Mouse (Mus musculus) embryonic facial prominence, embryonic 11.5 days (tissue): ENCODE data around the gene Cped1. TPM values are rescaled to one million over a fixed set of nuclear protein-coding genes. Genes with fewer than 3 reads are reported as not detected.
A peak's percentile ranks its signal among the peaks of the same experiment; 100 is the strongest.

Experiments used
- ATAC-seq: fragments of 200-750 bp; cut with Nextera tagmentation; replicated peaks from 2 replicates; pipeline ENCODE4 v1.8.0; 2017; ENCODE audit warnings: low read depth; ENCODE audit not compliant: insufficient number of reproducible peaks, low FRiP score, low TSS enrichment
- DNase-seq: peaks from one replicate; pipeline ENCODE4 v3.0.0-alpha.2; 2015; ENCODE audit warnings: low spot score
- H3K27ac ChIP-seq: fragments of 300-500 bp; sonication (generic); replicated peaks from 2 replicates; pipeline ENCODE4 v1.5.1; 2014; ENCODE audit warnings: mild to moderate bottlenecking, low read depth, low read length, control low read depth
- H3K27me3 ChIP-seq: fragments of 300-500 bp; sonication (generic); 2 replicates; pipeline ENCODE4 v1.6.1; 2014; ENCODE audit warnings: mild to moderate bottlenecking, low read length, moderate library complexity, mixed read lengths; ENCODE audit not compliant: control insufficient read depth, insufficient read depth
- H3K36me3 ChIP-seq: fragments of 300-500 bp; sonication (generic); replicated peaks from 2 replicates; pipeline ENCODE4 v1.6.1; 2014; ENCODE audit warnings: low read depth, mild to moderate bottlenecking, low read length, moderate library complexity, mixed read lengths; ENCODE audit not compliant: control insufficient read depth, insufficient read depth
- H3K4me1 ChIP-seq: fragments of 300-500 bp; sonication (generic); 2 replicates; pipeline ENCODE4 v1.6.1; 2014; ENCODE audit warnings: low read length, mixed read lengths; ENCODE audit not compliant: control insufficient read depth, insufficient read depth
- H3K4me2 ChIP-seq: fragments of 300-500 bp; sonication (generic); 2 replicates; pipeline ENCODE4 v1.6.1; 2014; ENCODE audit warnings: low read depth, mild to moderate bottlenecking, control low read depth, low read length, moderate library complexity
- H3K4me3 ChIP-seq: fragments of 300-500 bp; sonication (generic); 2 replicates; pipeline ENCODE4 v1.5.1; 2014; ENCODE audit warnings: low read depth, low read length, control low read depth
- H3K9ac ChIP-seq: fragments of 300-500 bp; sonication (generic); replicated peaks from 2 replicates; pipeline ENCODE4 v1.6.1; 2014; ENCODE audit warnings: mild to moderate bottlenecking, control low read depth, low read length
- H3K9me3 ChIP-seq: fragments of 300-500 bp; sonication (generic); replicated peaks from 2 replicates; pipeline ENCODE4 v1.6.1; 2016; ENCODE audit warnings: mild to moderate bottlenecking, low read length, inconsistent platforms, mixed read lengths; ENCODE audit not compliant: control insufficient read depth
- WGBS: fragments of 180-500 bp; shearing (Covaris S2); extraction: QIAGEN DNeasy Blood & Tissue Kit; methylation state at CpG from one replicate; pipeline ENCODE4 v1.1.7; 2014; 5-methylcytosine and 5-hydroxymethylcytosine counted together
- polyA plus RNA-seq: library from polyadenylated mRNA; unstranded; fragments of >200 nt; fragmentation: Nextera tagmentation; extraction: Ambion mirVana; gene quantifications from 2 replicates; pipeline ENCODE4 v1.2.1, GENCODE M21; 2014

Gene Cped1
- 40.2 and 42.3 TPM in 2 replicates for polyA plus RNA-seq

- peak within 1 kb of the TSS; percentile 60 for H3K27ac ChIP-seq
Measured at GRCm38 (mm10) chr6:21985732-21986540, at the start of gene Cped1. Gene Cped1, plus strand, starts transcription at chr6:21985916.

DNA sequence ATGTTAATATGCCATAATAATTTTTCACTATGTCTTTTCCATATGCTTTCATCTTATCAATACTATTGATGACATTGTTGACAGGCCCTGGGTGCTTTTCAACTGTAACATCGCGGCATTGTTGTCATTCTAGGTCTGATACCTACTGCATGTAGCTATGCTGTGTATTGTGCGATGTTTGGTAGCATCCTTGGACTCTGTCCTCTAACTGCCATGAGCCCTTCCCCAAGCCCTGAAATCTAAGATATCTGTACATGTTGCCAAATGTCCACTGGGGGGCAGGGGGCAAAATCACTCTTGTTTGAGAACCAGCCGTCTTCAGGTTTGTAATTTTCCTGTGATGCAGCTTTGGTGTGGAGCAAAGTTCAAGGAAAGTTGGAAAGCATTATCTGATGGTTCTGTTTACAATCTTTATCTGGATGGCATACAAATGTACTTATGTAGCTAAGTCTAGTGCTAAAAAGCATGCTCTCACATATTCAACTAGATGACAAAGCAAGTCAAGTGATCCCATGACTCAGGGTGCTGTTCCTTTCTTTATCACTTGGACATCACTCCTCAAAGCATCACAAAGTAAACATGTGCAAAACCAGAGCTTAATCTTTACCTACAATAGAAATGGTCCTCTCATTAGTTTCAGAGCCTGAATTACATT lies 47.6 kb upstream of the Cped1 start:
- H3K9me3 ChIP-seq, result no peaks in the 10 kb centered on the region
- WGBS, result 82% methylated on average over 4 of the region's 4 CpGs
- H3K9ac ChIP-seq, result no peak overlapping the region
- H3K4me2 ChIP-seq, result no peak overlapping the region
- no peaks in the 10 kb centered on the region for H3K4me1 ChIP-seq
- no peak for ATAC-seq
- H3K27ac ChIP-seq, result no peak overlapping the region
- H3K36me3 ChIP-seq, result no peaks in the 10 kb centered on the region
- no peak overlapping the region for H3K4me3 ChIP-seq
- H3K27me3 ChIP-seq, result no peaks in the 10 kb centered on the region
- DNase-seq, result no peak

More at GRCm38 (mm10) chr6:21985732-21986540, at the start of gene Cped1:
- Histone ChIP-seq H3K36me3 (no peaks in the 10 kb centered on the region), H3K9ac (peak within 1 kb of the TSS; percentile 82), H3K27me3 (no peaks in the 10 kb centered on the region), H3K4me2 (peak within 1 kb of the TSS; percentile 77), H3K9me3 (no peaks in the 10 kb centered on the region), H3K4me1 (no peaks in the 10 kb centered on the region), H3K4me3 (peak within 1 kb of the TSS; percentile 42)
- DNase-seq (peak; percentile 70), ATAC-seq (peak; percentile 58; the same call in 1 of the 2 replicates)
- under 1% methylated on average over 38 of the region's 38 CpGs for WGBS

GRCm38 (mm10) chr6:21949226-21949731 lies 36.4 kb upstream of the Cped1 start, which contains the start of gene Ing3:
Gene Ing3, plus strand, starts transcription at chr6:21949571.
- H3K4me2 ChIP-seq, result peak within 1 kb of the TSS; percentile 46
- H3K4me1 ChIP-seq, result no peaks in the 10 kb centered on the region
- H3K36me3 ChIP-seq, result no peaks in the 10 kb centered on the region
- no peaks in the 10 kb centered on the region for H3K27me3 ChIP-seq
- no peaks in the 10 kb centered on the region for H3K9me3 ChIP-seq
- ATAC-seq (peak; percentile 99), DNase-seq (peak; percentile 99)
- H3K27ac ChIP-seq, result peak within 1 kb of the TSS; percentile 93
- H3K9ac ChIP-seq, result peak within 1 kb of the TSS; percentile 79
- H3K4me3 ChIP-seq, result peak within 1 kb of the TSS; percentile 64
- 0% methylated on average over 35 of the region's 35 CpGs for WGBS

DNA sequence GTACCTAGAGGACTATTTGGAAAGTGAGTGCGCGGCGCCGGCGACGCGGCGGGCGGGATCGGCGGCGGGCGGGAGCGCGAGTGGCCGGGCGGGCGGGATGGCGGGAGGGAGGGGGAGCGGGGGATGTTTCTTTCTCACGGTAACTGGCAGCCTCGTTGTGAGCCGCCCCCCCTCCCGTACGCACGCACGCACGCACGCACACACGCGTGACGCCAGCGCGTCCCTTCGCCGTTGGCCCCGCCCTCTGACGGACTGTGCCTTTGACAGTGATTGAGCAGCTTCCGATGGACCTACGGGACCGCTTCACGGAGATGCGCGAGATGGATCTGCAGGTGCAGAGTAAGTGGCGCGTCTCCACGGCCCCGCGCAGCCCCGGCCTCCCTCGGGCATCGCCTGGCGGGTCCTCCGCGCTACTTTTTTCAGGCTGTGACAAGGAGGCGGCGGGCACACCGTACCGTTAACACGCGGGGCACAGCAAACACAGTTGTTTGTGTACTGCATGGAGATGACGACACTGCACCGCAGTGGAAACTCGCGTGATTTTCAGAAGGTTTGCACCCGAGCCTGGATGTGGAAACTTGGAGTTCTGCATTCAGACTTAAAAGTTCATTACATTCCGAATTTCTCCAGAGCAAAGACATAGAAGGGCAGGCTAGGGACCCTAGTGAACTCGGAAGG lies 35.8 kb upstream of the Cped1 start:
- H3K4me2 ChIP-seq, result peak overlapping the region; percentile 46
- H3K9me3 ChIP-seq, result no peaks in the 10 kb centered on the region
- H3K9ac ChIP-seq, result peak overlapping the region; percentile 79
- DNase-seq, result peak; percentile 96
- WGBS, result under 1% methylated on average over 68 of the region's 68 CpGs
- H3K27me3 ChIP-seq, result no peaks in the 10 kb centered on the region
- H3K27ac ChIP-seq, result peak overlapping the region; percentile 93
- no peaks in the 10 kb centered on the region for H3K4me1 ChIP-seq
- peak overlapping the region; percentile 64 for H3K4me3 ChIP-seq
- peak; percentile 95 for ATAC-seq
- H3K36me3 ChIP-seq, result no peaks in the 10 kb centered on the region

DNA sequence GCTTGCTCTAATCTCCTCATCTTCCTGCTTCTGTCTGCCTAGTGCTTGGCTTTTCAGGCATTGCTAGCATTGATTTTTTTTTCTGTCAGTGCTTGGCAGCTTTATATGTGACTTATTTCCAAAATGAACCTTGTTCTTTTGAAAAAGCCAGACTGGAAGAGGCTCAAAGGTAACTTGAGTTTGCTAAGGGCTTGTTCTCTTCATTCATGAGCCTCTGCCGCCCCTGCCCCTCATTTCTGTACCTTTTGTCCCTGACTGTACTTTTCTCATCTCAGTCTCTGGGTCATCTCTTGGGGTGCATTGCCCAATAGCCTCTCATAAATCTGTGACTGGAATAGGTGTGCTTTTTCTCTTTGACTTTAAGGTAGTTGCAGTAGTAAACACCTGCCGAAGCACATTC lies 35.0 kb upstream of the Cped1 start:
- no peaks in the 10 kb centered on the region for H3K36me3 ChIP-seq
- H3K9ac ChIP-seq, result 0 out of 2 replicates have a peak overlapping the region, but pooled peaks have one; percentile 62
- H3K4me3 ChIP-seq, result peak overlapping the region; percentile 64
- H3K4me1 ChIP-seq, result no peaks in the 10 kb centered on the region
- H3K27ac ChIP-seq, result no peak overlapping the region
- 87% methylated on average over 2 of the region's 2 CpGs for WGBS
- H3K27me3 ChIP-seq, result no peaks in the 10 kb centered on the region
- H3K4me2 ChIP-seq, result peak overlapping the region; percentile 46
- no peak for DNase-seq
- no peaks in the 10 kb centered on the region for H3K9me3 ChIP-seq
- ATAC-seq, result no peak

- H3K27ac ChIP-seq, result no peak overlapping the region
- DNase-seq, result no peak
- H3K36me3 ChIP-seq, result no peaks in the 10 kb centered on the region; the same call in 1 of the 2 replicates
- WGBS, result 87% methylated on average over 4 of the region's 4 CpGs
- no peak overlapping the region for H3K4me3 ChIP-seq
- H3K4me1 ChIP-seq, result no peaks in the 10 kb centered on the region
- no peaks in the 10 kb centered on the region for H3K9me3 ChIP-seq
- no peak overlapping the region for H3K9ac ChIP-seq
- no peak overlapping the region for H3K4me2 ChIP-seq
- H3K27me3 ChIP-seq, result no peaks in the 10 kb centered on the region
- ATAC-seq, result no peak
Measured at GRCm38 (mm10) chr6:21955468-21955867, 30.2 kb upstream of the Cped1 start.

DNA sequence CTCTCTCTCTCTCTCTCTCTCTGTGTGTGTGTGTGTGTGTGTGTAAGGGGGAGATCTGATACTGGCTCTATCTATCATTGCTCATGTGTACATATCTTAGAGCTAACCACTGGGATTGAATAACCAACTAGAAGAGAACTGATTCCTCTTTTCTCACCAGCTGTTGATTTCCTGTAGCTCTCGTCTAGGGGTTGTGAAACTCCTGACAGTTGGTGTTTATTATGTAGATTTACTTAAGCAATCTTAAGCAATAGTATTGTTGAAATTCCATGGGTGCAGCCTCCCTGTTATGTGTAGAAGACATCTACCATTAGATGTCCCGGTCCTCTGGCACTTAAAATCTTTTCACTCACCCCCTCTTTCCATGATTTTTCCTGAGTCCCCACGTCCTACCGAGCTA lies 26.8 kb upstream of the Cped1 start:
- Histone ChIP-seq H3K27ac (no peak overlapping the region), H3K9ac (no peak overlapping the region), H3K4me2 (no peak overlapping the region), H3K9me3 (no peaks in the 10 kb centered on the region), H3K4me3 (no peak overlapping the region), H3K27me3 (no peaks in the 10 kb centered on the region), H3K4me1 (no peaks in the 10 kb centered on the region), H3K36me3 (no peaks in the 10 kb centered on the region; the same call in 1 of the 2 replicates)
- DNase-seq (no peak), ATAC-seq (no peak)
- WGBS, result 81% methylated on average over 4 of the region's 4 CpGs
